Mouse (Mus musculus) embryonic fibroblast, embryonic 13.5 days (primary cell): ENCODE measurements around the gene Sprtn. TPM values are rescaled to one million over a fixed set of nuclear protein-coding genes. Genes with fewer than 3 reads are reported as not detected.

Experiments
- H3K27ac ChIP-seq: 2 replicates; pipeline ENCODE4 v1.5.1; 2012; ENCODE audit warnings: low read length, control low read depth, inconsistent platforms; ENCODE audit not compliant: insufficient read depth
- H3K4me1 ChIP-seq: 2 replicates; pipeline ENCODE4 v1.6.1; 2011; ENCODE audit warnings: low read length; ENCODE audit not compliant: control insufficient read depth, insufficient read depth
- H3K4me3 ChIP-seq: 2 replicates; pipeline ENCODE4 v1.5.1; 2011; ENCODE audit warnings: mild to moderate bottlenecking, control low read depth, low read length; ENCODE audit not compliant: insufficient read depth
- CTCF ChIP-seq: IDR thresholded peaks from 2 replicates; pipeline ENCODE4 v1.5.1; 2011; ENCODE audit warnings: mild to moderate bottlenecking, control low read depth, low read length, moderate library complexity, borderline replicate concordance; ENCODE audit not compliant: insufficient read depth
- POLR2A ChIP-seq: IDR thresholded peaks from 2 replicates; pipeline ENCODE4 v1.6.1; 2011; ENCODE audit warnings: low read depth, mild to moderate bottlenecking, control low read depth, low read length, moderate library complexity
- polyA plus RNA-seq: library from polyadenylated mRNA; stranded (reverse); fragments of >200 nt; gene quantifications from 2 replicates; pipeline ENCODE4 v1.2.4, GENCODE M21; 2011; ENCODE audit warnings: low read depth; ENCODE audit not compliant: missing spikeins, insufficient read length

The Sprtn gene
- polyA plus RNA-seq, 1 experiment, result 18.5 TPM

- no peak for TF ChIP-seq POLR2A
- TF ChIP-seq CTCF, result no peak
- Histone ChIP-seq H3K4me1 (peaks cover 23% of the 10 kb centered on the region), H3K27ac (no peak overlapping the region), H3K4me3 (no peak overlapping the region)
These were observed 24.9 kb downstream of the Sprtn start for GRCm38 (mm10) chr8:124922490-124923089.

GRCm38 (mm10) chr8:124923971-124924652, 26.4 kb downstream of the Sprtn start:
- H3K4me1 ChIP-seq, result peaks cover 25% of the 10 kb centered on the region
- H3K4me3 ChIP-seq, result no peak overlapping the region
- H3K27ac ChIP-seq, result no peak overlapping the region
- TF ChIP-seq CTCF (no peak), POLR2A (no peak)

GRCm38 (mm10) chr8:124925544-124926266, 28.0 kb downstream of the Sprtn start:
- TF ChIP-seq POLR2A (no peak), CTCF (no peak)
- Histone ChIP-seq H3K4me1 (peaks cover 25% of the 10 kb centered on the region), H3K4me3 (no peak overlapping the region), H3K27ac (peak overlapping the region; percentile 38; the same call in 1 of the 2 replicates)

GRCm38 (mm10) chr8:124926351-124926771, 28.7 kb downstream of the Sprtn start:
- TF ChIP-seq POLR2A, result no peak
- no peak for TF ChIP-seq CTCF
- H3K27ac ChIP-seq, result peak overlapping the region; percentile 38; the same call in 1 of the 2 replicates
- no peak overlapping the region for H3K4me3 ChIP-seq
- peaks cover 25% of the 10 kb centered on the region for H3K4me1 ChIP-seq

GRCm38 (mm10) chr8:124929006-124929405, 31.3 kb downstream of the Sprtn start:
- H3K4me1 ChIP-seq, result peaks cover 19% of the 10 kb centered on the region
- no peak overlapping the region for H3K4me3 ChIP-seq
- TF ChIP-seq CTCF (no peak), POLR2A (no peak)
- no peak overlapping the region for H3K27ac ChIP-seq

GRCm38 (mm10) chr8:124930086-124930485, 32.4 kb downstream of the Sprtn start:
- TF ChIP-seq CTCF (no peak), POLR2A (no peak)
- Histone ChIP-seq H3K4me1 (peaks cover 19% of the 10 kb centered on the region), H3K4me3 (no peak overlapping the region), H3K27ac (no peak overlapping the region)

GRCm38 (mm10) chr8:124930649-124931048, 33.0 kb downstream of the Sprtn start:
- Histone ChIP-seq H3K27ac (no peak overlapping the region), H3K4me3 (no peak overlapping the region), H3K4me1 (peaks cover 16% of the 10 kb centered on the region)
- TF ChIP-seq CTCF (no peak), POLR2A (no peak)

- H3K27ac ChIP-seq, result no peak overlapping the region
- H3K4me1 ChIP-seq, result peaks cover 3% of the 10 kb centered on the region
- no peak overlapping the region for H3K4me3 ChIP-seq
- no peak for TF ChIP-seq CTCF
- TF ChIP-seq POLR2A, result no peak
These were observed 34.7 kb downstream of the Sprtn start for GRCm38 (mm10) chr8:124932435-124932834.

GRCm38 (mm10) chr8:124935116-124935515, 37.4 kb downstream of the Sprtn start:
- no peak for TF ChIP-seq POLR2A
- H3K4me3 ChIP-seq, result no peak overlapping the region

GRCm38 (mm10) chr8:124936699-124937098, 39.0 kb downstream of the Sprtn start:
- TF ChIP-seq CTCF (no peak), POLR2A (no peak)
- Histone ChIP-seq H3K4me3 (no peak overlapping the region), H3K4me1 (no peaks in the 10 kb centered on the region), H3K27ac (no peak overlapping the region)

More at GRCm38 (mm10) chr8:124935116-124935515, 37.4 kb downstream of the Sprtn start:
- no peaks in the 10 kb centered on the region for H3K4me1 ChIP-seq
- H3K27ac ChIP-seq, result no peak overlapping the region
